Mouse (Mus musculus) embryonic facial prominence, embryonic 12.5 days (tissue): Measurements from ENCODE around the gene Abca2. TPM values are rescaled to one million over a fixed set of nuclear protein-coding genes. Genes with fewer than 3 reads are reported as not detected.

ENCODE experiments used
- ATAC-seq: fragments of 200-750 bp; cut with Nextera tagmentation; 2 replicates; pipeline ENCODE4 v1.8.0; 2017; ENCODE audit not compliant: insufficient number of reproducible peaks, insufficient read depth, low FRiP score, low TSS enrichment
- H3K27ac ChIP-seq: fragments of 300-500 bp; sonication (generic); 2 replicates; pipeline ENCODE4 v1.5.1; 2016; ENCODE audit warnings: mild to moderate bottlenecking
- H3K27me3 ChIP-seq: fragments of 300-500 bp; sonication (generic); 2 replicates; pipeline ENCODE4 v1.6.1; 2016; ENCODE audit warnings: mild to moderate bottlenecking, moderate library complexity
- H3K36me3 ChIP-seq: fragments of 300-500 bp; sonication (generic); 2 replicates; pipeline ENCODE4 v1.6.1; 2016; ENCODE audit warnings: mild to moderate bottlenecking
- H3K4me1 ChIP-seq: fragments of 300-500 bp; sonication (generic); 2 replicates; pipeline ENCODE4 v1.6.1; 2016
- H3K4me2 ChIP-seq: fragments of 300-500 bp; sonication (generic); replicated peaks from 2 replicates; pipeline ENCODE4 v1.6.1; 2016; ENCODE audit warnings: mild to moderate bottlenecking, moderate library complexity
- H3K4me3 ChIP-seq: fragments of 300-500 bp; sonication (generic); 2 replicates; pipeline ENCODE4 v1.5.1; 2016; ENCODE audit warnings: mild to moderate bottlenecking
- H3K9ac ChIP-seq: fragments of 300-500 bp; sonication (generic); 2 replicates; pipeline ENCODE4 v1.6.1; 2016; ENCODE audit warnings: mild to moderate bottlenecking, moderate library complexity
- H3K9me3 ChIP-seq: fragments of 300-500 bp; sonication (generic); 2 replicates; pipeline ENCODE4 v1.6.1; 2016; ENCODE audit warnings: mild to moderate bottlenecking, moderate library complexity
- WGBS: fragments of 180-500 bp; shearing (Covaris S2); methylation state at CpG from one replicate; pipeline ENCODE4 v1.1.7; 2016; 5-methylcytosine and 5-hydroxymethylcytosine counted together
- polyA plus RNA-seq: library from polyadenylated mRNA; unstranded; fragments of >200 nt; fragmentation: Nextera tagmentation; extraction: Ambion mirVana; gene quantifications from 2 replicates; pipeline ENCODE4 v1.2.1, GENCODE M21; 2016

Abca2 gene
- polyA plus RNA-seq = 4.8 and 5.2 TPM in 2 replicates

DNA sequence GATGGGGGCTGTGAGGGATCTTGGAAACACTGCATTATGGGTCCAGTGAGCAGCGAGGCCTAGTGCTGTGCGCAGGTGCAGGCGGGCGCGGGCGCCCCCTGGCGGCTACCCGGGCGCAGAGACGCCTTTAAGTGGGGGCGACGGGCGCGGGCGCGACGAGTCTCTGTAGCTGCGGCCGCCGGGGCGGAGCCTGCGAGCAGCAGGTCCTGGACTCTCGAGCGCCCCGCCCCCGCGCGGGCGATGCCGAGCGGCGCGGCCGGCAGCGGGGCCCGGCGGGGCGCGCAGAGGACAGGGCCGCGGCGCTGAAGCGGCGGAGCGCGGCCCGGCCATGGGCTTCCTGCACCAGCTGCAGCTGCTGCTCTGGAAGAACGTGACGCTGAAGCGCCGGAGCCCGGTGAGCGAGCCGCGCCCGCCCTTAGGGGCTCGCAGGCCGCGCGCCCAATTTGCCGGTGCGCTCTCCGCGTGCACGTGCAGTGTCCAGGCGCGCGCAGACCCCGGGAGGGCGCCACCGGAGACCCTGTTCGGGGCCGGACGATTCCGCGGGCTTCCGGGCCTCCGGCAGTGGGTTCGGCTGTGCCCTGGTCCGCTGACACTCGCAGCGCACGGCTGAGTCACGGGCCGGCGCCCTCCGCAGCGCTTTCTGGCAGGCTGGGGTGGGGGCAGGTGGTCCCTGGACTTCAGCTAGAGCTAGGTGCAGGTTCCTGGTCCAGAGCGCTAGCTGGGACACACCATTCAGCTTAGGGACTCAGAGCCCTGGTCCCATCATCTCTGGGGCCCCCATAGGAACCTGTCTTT, at the start of gene Abca2:
Gene Abca2 (plus strand): TSS at position 262 of the 795 bp plus-strand sequence.
- peak; percentile 78 for ATAC-seq
- Histone ChIP-seq H3K9ac (peak within 1 kb of the TSS; percentile 73), H3K4me1 (peaks cover 6% of the 10 kb centered on the region; the same call in 1 of the 2 replicates), H3K36me3 (no peaks in the 10 kb centered on the region), H3K4me2 (peak within 1 kb of the TSS; percentile 93), H3K4me3 (peak within 1 kb of the TSS; percentile 80), H3K27ac (peak within 1 kb of the TSS; percentile 47), H3K9me3 (no peaks in the 10 kb centered on the region), H3K27me3 (peaks cover 53% of the 10 kb centered on the region)
- under 1% methylated on average over 82 of the region's 89 CpGs for WGBS

DNA sequence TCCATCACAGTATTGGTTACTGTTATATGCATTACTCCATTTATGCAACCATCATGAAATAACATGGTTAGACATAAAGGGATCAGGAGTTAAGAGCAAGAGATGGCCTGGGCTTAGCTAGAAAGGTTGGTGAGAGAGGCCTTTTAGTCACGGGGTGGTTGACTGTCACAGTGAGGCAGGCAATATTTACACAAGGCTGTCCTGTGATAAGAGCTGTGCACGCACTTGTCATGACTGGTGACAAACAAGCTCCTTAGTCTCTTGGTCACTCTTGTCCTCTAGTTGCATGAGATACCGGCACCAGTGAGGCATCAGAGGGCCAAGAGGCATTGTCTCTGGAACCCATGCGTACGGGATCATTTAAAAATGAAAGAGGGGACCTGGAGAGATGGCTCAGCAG, 44.0 kb upstream of the Abca2 start:
- Histone ChIP-seq H3K4me1 (no peaks in the 10 kb centered on the region), H3K9ac (no peak overlapping the region)
- ATAC-seq = no peak

GRCm38 (mm10) chr2:25391266-25391665, 37.2 kb upstream of the Abca2 start:
- Histone ChIP-seq H3K9me3 (no peaks in the 10 kb centered on the region), H3K27me3 (peaks cover 23% of the 10 kb centered on the region), H3K36me3 (no peaks in the 10 kb centered on the region), H3K4me3 (no peak overlapping the region), H3K27ac (no peak overlapping the region), H3K4me2 (no peak overlapping the region), H3K9ac (no peak overlapping the region), H3K4me1 (peaks cover 14% of the 10 kb centered on the region; the same call in 1 of the 2 replicates)
- WGBS = 68% methylated on average over 5 of the region's 5 CpGs
- ATAC-seq = no peak

More for the DNA sequence above, 44.0 kb upstream of the Abca2 start:
- no peak overlapping the region for H3K27ac ChIP-seq
- H3K4me3 ChIP-seq = no peak overlapping the region
- 0 out of 2 replicates have a peak, but pooled peaks cover 3% of the 10 kb centered on the region for H3K27me3 ChIP-seq
- no peaks in the 10 kb centered on the region for H3K9me3 ChIP-seq
- H3K36me3 ChIP-seq = no peaks in the 10 kb centered on the region
- 82% methylated on average over 5 of the region's 5 CpGs for WGBS
- no peak overlapping the region for H3K4me2 ChIP-seq

- Histone ChIP-seq H3K27me3 (peaks cover 55% of the 10 kb centered on the region), H3K4me3 (no peak overlapping the region)
Measured at GRCm38 (mm10) chr2:25394281-25395221, 34.0 kb upstream of the Abca2 start.

DNA sequence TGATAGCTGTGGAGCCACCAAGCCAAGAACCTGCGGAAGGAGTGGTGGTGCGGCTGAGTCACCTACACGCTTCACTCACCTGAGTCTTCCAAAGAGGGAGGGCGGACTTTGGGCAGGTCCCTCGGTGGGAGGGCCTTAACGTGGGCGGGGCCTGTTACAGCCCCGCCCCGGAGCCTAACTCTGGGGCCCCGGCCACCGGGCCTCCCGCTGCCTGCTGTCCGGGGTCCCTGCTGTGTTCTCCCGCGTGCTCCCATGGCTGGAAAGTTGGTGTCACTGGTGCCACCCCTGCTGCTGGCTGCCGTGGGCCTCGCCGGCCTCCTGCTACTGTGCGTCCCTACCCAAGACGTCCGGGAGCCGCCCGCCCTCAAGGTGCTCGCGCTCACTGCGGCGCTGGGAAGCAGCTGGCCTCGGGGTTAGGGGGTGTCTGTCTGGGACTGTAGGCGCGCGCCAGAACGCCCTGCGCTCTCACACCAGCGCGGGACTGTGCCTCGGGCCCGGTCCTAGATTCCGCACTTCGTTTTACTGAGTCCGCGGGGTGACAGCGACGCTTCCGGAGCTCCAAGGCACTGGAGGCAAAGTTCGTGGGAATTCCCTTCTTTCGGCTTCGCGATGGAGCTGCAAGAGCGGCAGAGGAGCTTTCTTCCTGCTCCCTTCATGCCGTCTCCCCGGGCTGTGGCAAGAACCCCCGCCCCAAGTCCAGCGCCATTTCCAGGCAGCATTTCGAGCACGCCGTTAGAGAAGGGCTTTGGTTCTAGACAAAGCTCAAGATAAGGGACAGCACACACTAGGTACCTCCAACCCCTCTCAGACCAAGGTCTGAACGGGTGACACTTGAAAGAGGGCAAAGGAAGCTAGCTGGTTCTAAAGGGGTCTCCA, 32.5 kb upstream of the Abca2 start, which contains the start of gene Entpd2:
Gene Entpd2 (plus strand): TSS at position 154 of the 876 bp plus-strand sequence.
- WGBS = 2% methylated on average over 57 of the region's 57 CpGs
- H3K27ac ChIP-seq = no peak within 1 kb of the TSS
- H3K4me3 ChIP-seq = peak within 1 kb of the TSS; percentile 35
- no peaks in the 10 kb centered on the region for H3K36me3 ChIP-seq
- peak within 1 kb of the TSS; percentile 61 for H3K4me2 ChIP-seq
- 0 out of 2 replicates have a peak within 1 kb of the TSS, but pooled peaks have one; percentile 38 for H3K9ac ChIP-seq
- peaks cover 69% of the 10 kb centered on the region for H3K27me3 ChIP-seq
- ATAC-seq = no peak
- H3K4me1 ChIP-seq = peaks cover 14% of the 10 kb centered on the region; the same call in 1 of the 2 replicates
- H3K9me3 ChIP-seq = no peaks in the 10 kb centered on the region

More at GRCm38 (mm10) chr2:25394281-25395221, 34.0 kb upstream of the Abca2 start:
- Histone ChIP-seq H3K4me1 (peaks cover 14% of the 10 kb centered on the region; the same call in 1 of the 2 replicates), H3K9ac (no peak overlapping the region), H3K27ac (no peak overlapping the region), H3K4me2 (no peak overlapping the region), H3K9me3 (no peaks in the 10 kb centered on the region), H3K36me3 (no peaks in the 10 kb centered on the region)
- WGBS = 28% methylated on average over 3 of the region's 3 CpGs
- ATAC-seq = no peak

GRCm38 (mm10) chr2:25396597-25396983, 31.9 kb upstream of the Abca2 start:
- peaks cover 76% of the 10 kb centered on the region for H3K27me3 ChIP-seq
- no peaks in the 10 kb centered on the region for H3K36me3 ChIP-seq

GRCm38 (mm10) chr2:25397010-25397409, 31.5 kb upstream of the Abca2 start:
- Histone ChIP-seq H3K4me1 (peaks cover 14% of the 10 kb centered on the region; the same call in 1 of the 2 replicates), H3K27ac (no peak overlapping the region), H3K9me3 (no peaks in the 10 kb centered on the region), H3K9ac (no peak overlapping the region), H3K27me3 (peaks cover 80% of the 10 kb centered on the region), H3K4me2 (no peak overlapping the region), H3K4me3 (no peak overlapping the region), H3K36me3 (no peaks in the 10 kb centered on the region)
- ATAC-seq = no peak
- WGBS = 26% methylated on average over 1 of the region's 1 CpGs

More at GRCm38 (mm10) chr2:25396597-25396983, 31.9 kb upstream of the Abca2 start:
- ATAC-seq = no peak
- H3K4me2 ChIP-seq = peak overlapping the region; percentile 61; the same call in 1 of the 2 replicates
- peaks cover 14% of the 10 kb centered on the region; the same call in 1 of the 2 replicates for H3K4me1 ChIP-seq
- WGBS = 49% methylated on average over 3 of the region's 3 CpGs
- H3K27ac ChIP-seq = no peak overlapping the region
- H3K9ac ChIP-seq = no peak overlapping the region
- H3K9me3 ChIP-seq = no peaks in the 10 kb centered on the region
- H3K4me3 ChIP-seq = no peak overlapping the region; the same call in 1 of the 2 replicates

GRCm38 (mm10) chr2:25398065-25398464, 30.4 kb upstream of the Abca2 start:
- Histone ChIP-seq H3K4me1 (peaks cover 19% of the 10 kb centered on the region; the same call in 1 of the 2 replicates), H3K9ac (no peak overlapping the region), H3K27me3 (peaks cover 91% of the 10 kb centered on the region), H3K9me3 (no peaks in the 10 kb centered on the region), H3K36me3 (no peaks in the 10 kb centered on the region), H3K4me3 (no peak overlapping the region), H3K27ac (no peak overlapping the region), H3K4me2 (no peak overlapping the region)
- ATAC-seq = no peak
- WGBS = 90% methylated on average over 7 of the region's 7 CpGs

GRCm38 (mm10) chr2:25399051-25399450, 29.5 kb upstream of the Abca2 start, which contains the start of gene Npdc1:
Gene Npdc1 (plus strand): TSS chr2:25399351.
- H3K9ac ChIP-seq = no peak within 1 kb of the TSS
- no peaks in the 10 kb centered on the region for H3K9me3 ChIP-seq
- H3K36me3 ChIP-seq = no peaks in the 10 kb centered on the region
- peaks cover 19% of the 10 kb centered on the region; the same call in 1 of the 2 replicates for H3K4me1 ChIP-seq
- no peak for ATAC-seq
- H3K27me3 ChIP-seq = peaks cover 100% of the 10 kb centered on the region
- H3K4me2 ChIP-seq = no peak within 1 kb of the TSS
- H3K4me3 ChIP-seq = no peak within 1 kb of the TSS
- WGBS = 61% methylated on average over 8 of the region's 8 CpGs
- no peak within 1 kb of the TSS for H3K27ac ChIP-seq

GRCm38 (mm10) chr2:25400291-25400690, 28.2 kb upstream of the Abca2 start:
- no peaks in the 10 kb centered on the region for H3K9me3 ChIP-seq
- H3K27me3 ChIP-seq = peaks cover 96% of the 10 kb centered on the region
- no peak overlapping the region for H3K9ac ChIP-seq
- H3K27ac ChIP-seq = no peak overlapping the region
- no peaks in the 10 kb centered on the region for H3K36me3 ChIP-seq
- peak overlapping the region; percentile 27 for H3K4me2 ChIP-seq
- no peak overlapping the region for H3K4me3 ChIP-seq
- H3K4me1 ChIP-seq = peaks cover 12% of the 10 kb centered on the region; the same call in 1 of the 2 replicates
- WGBS = 16% methylated on average over 16 of the region's 16 CpGs
- no peak for ATAC-seq
